Mouse (Mus musculus) lung, embryonic 14.5 days (tissue): ENCODE results near the gene Gbe1. TPM values are rescaled to one million over a fixed set of nuclear protein-coding genes. Genes with fewer than 3 reads are reported as not detected.

Experiments used
- ATAC-seq: fragments of 200-750 bp; cut with Nextera tagmentation; 2 replicates; pipeline ENCODE4 v1.8.0; 2017; ENCODE audit warnings: mild to moderate bottlenecking, moderate TSS enrichment, moderate library complexity; ENCODE audit not compliant: insufficient read depth
- DNase-seq: peaks from one replicate; pipeline ENCODE4 v3.0.0-alpha.2; 2015
- H3K27ac ChIP-seq: fragments of 300-500 bp; sonication (generic); 2 replicates; pipeline ENCODE4 v1.5.1; 2014; ENCODE audit warnings: low read depth, mild to moderate bottlenecking, moderate library complexity
- H3K27me3 ChIP-seq: fragments of 300-500 bp; sonication (generic); 2 replicates; pipeline ENCODE4 v1.6.1; 2014; ENCODE audit warnings: low read length, control low read depth; ENCODE audit not compliant: insufficient read depth
- H3K36me3 ChIP-seq: fragments of 300-500 bp; sonication (generic); 2 replicates; pipeline ENCODE4 v1.6.1; 2014; ENCODE audit warnings: control low read depth; ENCODE audit not compliant: insufficient read depth
- H3K4me1 ChIP-seq: fragments of 300-500 bp; sonication (generic); 2 replicates; pipeline ENCODE4 v1.6.1; 2014; ENCODE audit warnings: antibody characterized with exemption, control low read depth; ENCODE audit not compliant: insufficient read depth
- H3K4me2 ChIP-seq: fragments of 300-500 bp; sonication (generic); 2 replicates; pipeline ENCODE4 v1.6.1; 2014; ENCODE audit warnings: mild to moderate bottlenecking
- H3K4me3 ChIP-seq: fragments of 300-500 bp; sonication (generic); 2 replicates; pipeline ENCODE4 v1.5.1; 2014; ENCODE audit warnings: low read depth, low read length
- H3K9ac ChIP-seq: fragments of 300-500 bp; sonication (generic); 2 replicates; pipeline ENCODE4 v1.6.1; 2014
- H3K9me3 ChIP-seq: fragments of 300-500 bp; sonication (generic); 2 replicates; pipeline ENCODE4 v1.6.1; 2016; ENCODE audit warnings: low read depth, low read length, control low read depth
- CTCF ChIP-seq: IDR thresholded peaks from 2 replicates; pipeline ENCODE4 v1.5.1; 2016; ENCODE audit warnings: antibody characterized with exemption, low read depth
- WGBS: fragments of 180-500 bp; shearing (Covaris S2); extraction: QIAGEN DNeasy Blood & Tissue Kit; methylation state at CpG from one replicate; pipeline ENCODE4 v1.1.7; 2014; 5-methylcytosine and 5-hydroxymethylcytosine counted together
- polyA plus RNA-seq: library from polyadenylated mRNA; unstranded; fragments of >200 nt; fragmentation: Nextera tagmentation; extraction: Ambion mirVana; gene quantifications from 2 replicates; pipeline ENCODE4 v1.2.1, GENCODE M21; 2014

Gbe1 gene
- polyA plus RNA-seq, 1 experiment from 2014 or later = 19.1 TPM

DNA sequence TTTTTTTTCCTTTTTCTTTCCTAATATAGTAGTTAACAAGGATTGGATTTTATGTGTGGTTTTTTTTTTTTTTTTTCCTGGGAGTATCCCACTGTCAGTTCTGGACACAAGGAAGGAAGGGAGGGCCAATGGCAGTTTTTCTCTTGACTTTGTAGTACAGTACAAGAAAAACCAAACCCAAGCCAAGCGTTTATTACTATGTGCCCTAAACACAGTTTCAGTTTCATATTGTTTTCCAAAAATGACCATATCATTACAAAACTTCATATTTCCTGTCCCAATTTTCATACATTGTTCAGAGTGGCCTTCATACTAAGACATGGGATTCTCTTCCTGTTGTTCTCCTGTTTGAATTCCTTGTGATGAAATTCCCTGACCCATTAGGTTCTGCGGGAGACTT lies 94.0 kb downstream of the Gbe1 start:
- no peak for ATAC-seq
- no peaks in the 10 kb centered on the region for H3K4me1 ChIP-seq
- no peaks in the 10 kb centered on the region for H3K27me3 ChIP-seq

DNA sequence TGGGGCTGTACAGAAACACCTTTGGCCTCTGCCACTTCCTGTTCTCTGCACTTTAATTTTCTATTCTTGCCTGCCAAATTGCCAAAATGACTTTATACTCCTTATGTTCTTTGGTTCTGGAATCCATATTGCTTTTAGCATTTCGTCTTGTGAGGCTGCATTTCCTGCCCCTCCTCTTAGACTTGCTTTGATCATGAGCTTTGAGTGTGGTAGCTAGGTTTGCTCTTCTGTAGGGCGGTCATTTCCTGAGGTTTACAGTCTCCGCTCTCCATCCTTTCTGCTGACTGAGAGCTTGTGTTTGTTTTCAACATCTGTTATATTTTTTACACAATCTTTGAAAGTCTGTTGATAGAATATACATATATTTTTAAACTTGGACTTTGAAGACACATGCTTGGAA lies 107.3 kb downstream of the Gbe1 start:
- Histone ChIP-seq H3K4me2 (no peak overlapping the region), H3K27me3 (no peaks in the 10 kb centered on the region), H3K9ac (no peak overlapping the region), H3K4me1 (no peaks in the 10 kb centered on the region), H3K27ac (no peak overlapping the region), H3K9me3 (no peaks in the 10 kb centered on the region), H3K36me3 (no peaks in the 10 kb centered on the region), H3K4me3 (no peak overlapping the region)
- DNase-seq = no peak
- no peak for TF ChIP-seq CTCF
- ATAC-seq = no peak
- 59% methylated on average over 3 of the region's 3 CpGs for WGBS

More for the DNA sequence above, 94.0 kb downstream of the Gbe1 start:
- no peaks in the 10 kb centered on the region for H3K9me3 ChIP-seq
- WGBS = 82% methylated on average over 2 of the region's 2 CpGs
- no peak for TF ChIP-seq CTCF
- no peak overlapping the region for H3K9ac ChIP-seq
- no peak overlapping the region for H3K4me3 ChIP-seq
- DNase-seq = no peak
- H3K4me2 ChIP-seq = no peak overlapping the region
- no peaks in the 10 kb centered on the region for H3K36me3 ChIP-seq
- H3K27ac ChIP-seq = no peak overlapping the region

DNA sequence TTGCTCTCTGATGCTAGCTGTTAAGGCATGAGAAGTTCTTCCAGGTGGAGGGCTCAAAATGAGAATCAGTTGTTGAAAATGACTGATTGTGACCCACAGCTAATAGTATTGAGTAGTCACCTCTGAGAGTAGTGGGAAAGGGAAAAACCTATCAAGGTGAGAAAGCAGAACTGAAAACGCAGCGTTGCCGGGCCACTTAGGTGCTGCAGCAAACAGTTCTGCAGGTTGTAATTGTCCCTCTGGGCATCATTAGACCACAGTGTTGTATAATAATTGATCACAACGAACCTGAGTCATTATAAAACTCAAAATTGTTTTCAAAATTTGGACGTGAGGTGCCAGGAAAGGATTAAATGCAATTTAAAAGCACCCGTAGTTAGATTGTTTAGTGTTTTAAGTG lies 135.8 kb downstream of the Gbe1 start:
- Histone ChIP-seq H3K27me3 (no peaks in the 10 kb centered on the region), H3K4me1 (no peaks in the 10 kb centered on the region), H3K9ac (no peak overlapping the region), H3K9me3 (no peaks in the 10 kb centered on the region), H3K4me2 (no peak overlapping the region), H3K4me3 (no peak overlapping the region), H3K27ac (no peak overlapping the region), H3K36me3 (no peaks in the 10 kb centered on the region)
- DNase-seq = no peak
- WGBS = 77% methylated on average over 6 of the region's 6 CpGs
- ATAC-seq = no peak
- TF ChIP-seq CTCF = no peak

DNA sequence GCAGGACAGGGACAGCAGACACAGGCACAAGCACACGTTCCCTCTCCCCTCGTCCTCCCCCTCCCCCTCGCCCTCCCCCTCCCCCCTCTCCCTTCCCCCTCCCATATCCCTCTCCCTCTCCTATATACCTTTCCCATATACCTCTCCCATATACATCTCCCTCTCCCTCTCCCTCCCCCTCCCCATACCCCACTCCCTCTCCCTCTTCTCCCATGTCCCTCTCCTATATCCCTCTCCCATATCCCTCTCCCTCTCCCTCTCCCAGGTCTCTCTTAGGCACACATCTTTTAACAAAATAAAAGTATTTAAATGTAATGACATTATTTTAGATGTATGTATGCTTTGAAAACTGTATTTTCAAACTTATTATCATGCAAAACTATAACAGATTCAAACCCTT lies 161.8 kb downstream of the Gbe1 start:
- Histone ChIP-seq H3K9me3 (no peaks in the 10 kb centered on the region), H3K4me1 (no peaks in the 10 kb centered on the region), H3K4me3 (no peak overlapping the region), H3K36me3 (no peaks in the 10 kb centered on the region), H3K27ac (no peak overlapping the region), H3K27me3 (no peaks in the 10 kb centered on the region), H3K4me2 (no peak overlapping the region), H3K9ac (no peak overlapping the region)
- DNase-seq = no peak
- no peak for ATAC-seq
- no peak for TF ChIP-seq CTCF
- 69% methylated on average over 3 of the region's 3 CpGs for WGBS

DNA sequence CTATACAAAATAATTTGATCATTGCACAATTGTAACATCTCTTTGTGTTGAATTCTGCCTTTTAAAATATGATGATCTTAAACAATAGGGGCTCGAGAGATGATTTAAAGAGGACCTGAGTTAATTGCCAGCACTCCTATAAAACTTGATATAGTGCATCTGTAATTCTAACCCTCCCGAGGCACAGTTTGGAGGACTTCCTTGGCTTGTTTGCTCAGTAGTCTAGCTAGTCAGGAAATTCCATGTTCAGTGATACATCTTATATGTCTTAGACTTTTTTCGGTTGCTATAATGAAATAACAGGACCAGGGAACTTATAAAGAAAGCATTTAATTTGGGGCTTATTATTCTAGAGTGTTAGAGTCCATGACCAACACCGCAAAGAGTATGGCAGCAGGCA lies 162.4 kb downstream of the Gbe1 start:
- H3K9me3 ChIP-seq = no peaks in the 10 kb centered on the region
- H3K27me3 ChIP-seq = no peaks in the 10 kb centered on the region
- no peak overlapping the region for H3K27ac ChIP-seq
- no peaks in the 10 kb centered on the region for H3K36me3 ChIP-seq
- no peak overlapping the region for H3K9ac ChIP-seq
- no peak for ATAC-seq
- no peak overlapping the region for H3K4me2 ChIP-seq
- no peaks in the 10 kb centered on the region for H3K4me1 ChIP-seq
- TF ChIP-seq CTCF = no peak
- WGBS = 69% methylated on average over 4 of the region's 4 CpGs
- no peak for DNase-seq
- H3K4me3 ChIP-seq = no peak overlapping the region

DNA sequence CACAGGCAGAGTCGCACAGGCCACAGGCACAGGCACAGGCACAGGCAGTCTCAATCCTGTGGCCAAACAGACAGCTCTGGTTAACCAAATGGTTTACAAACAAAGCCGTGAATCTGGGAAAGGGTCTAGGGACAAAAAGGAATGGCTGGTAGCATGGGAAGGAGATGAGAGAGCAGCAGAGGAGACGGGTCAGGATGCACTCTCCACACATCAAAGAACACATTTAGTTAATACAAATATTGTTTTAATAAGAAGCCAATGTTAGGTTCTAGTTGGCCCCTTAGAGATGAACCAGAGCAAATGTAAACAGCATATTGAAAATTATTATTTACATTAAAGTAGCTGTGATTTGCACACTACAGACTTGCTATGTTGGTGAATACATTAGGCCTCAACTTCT lies 166.7 kb downstream of the Gbe1 start:
- ATAC-seq = peak; percentile 75
- no peak overlapping the region for H3K27ac ChIP-seq
- 65% methylated on average over 3 of the region's 3 CpGs for WGBS

DNA sequence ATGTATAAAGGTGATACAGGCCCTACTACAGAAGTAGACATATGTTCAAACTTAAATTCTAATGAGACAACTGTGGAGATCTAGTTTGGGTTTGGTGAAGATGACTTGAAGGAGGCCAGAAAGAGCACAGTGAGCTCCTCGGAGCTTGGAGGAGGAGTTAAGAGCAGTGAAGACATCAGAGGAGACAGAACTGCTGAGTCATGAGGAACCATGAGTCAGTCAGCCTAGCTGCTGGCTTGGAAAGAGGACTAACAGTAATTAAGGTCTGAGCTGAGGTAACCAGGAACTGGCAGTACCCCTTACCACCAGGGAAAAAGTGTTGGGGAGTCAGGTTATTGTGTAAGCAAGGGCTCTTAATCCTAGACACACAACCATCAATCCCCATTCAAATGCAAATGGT lies 192.7 kb downstream of the Gbe1 start:
- no peaks in the 10 kb centered on the region for H3K27me3 ChIP-seq
- H3K9ac ChIP-seq = no peak overlapping the region
- no peak overlapping the region for H3K4me2 ChIP-seq
- H3K4me1 ChIP-seq = no peaks in the 10 kb centered on the region
- no peaks in the 10 kb centered on the region for H3K9me3 ChIP-seq
- ATAC-seq = no peak
- H3K4me3 ChIP-seq = no peak overlapping the region
- no peaks in the 10 kb centered on the region for H3K36me3 ChIP-seq
- 46% methylated on average over 1 of the region's 1 CpGs for WGBS
- H3K27ac ChIP-seq = no peak overlapping the region
- DNase-seq = no peak
- no peak for TF ChIP-seq CTCF

More for the DNA sequence above, 166.7 kb downstream of the Gbe1 start:
- H3K4me1 ChIP-seq = no peaks in the 10 kb centered on the region
- H3K4me2 ChIP-seq = no peak overlapping the region
- peak; percentile 27 for DNase-seq
- no peaks in the 10 kb centered on the region for H3K36me3 ChIP-seq
- no peak for TF ChIP-seq CTCF
- no peak overlapping the region for H3K4me3 ChIP-seq
- no peaks in the 10 kb centered on the region for H3K27me3 ChIP-seq
- no peak overlapping the region for H3K9ac ChIP-seq
- no peaks in the 10 kb centered on the region for H3K9me3 ChIP-seq

DNA sequence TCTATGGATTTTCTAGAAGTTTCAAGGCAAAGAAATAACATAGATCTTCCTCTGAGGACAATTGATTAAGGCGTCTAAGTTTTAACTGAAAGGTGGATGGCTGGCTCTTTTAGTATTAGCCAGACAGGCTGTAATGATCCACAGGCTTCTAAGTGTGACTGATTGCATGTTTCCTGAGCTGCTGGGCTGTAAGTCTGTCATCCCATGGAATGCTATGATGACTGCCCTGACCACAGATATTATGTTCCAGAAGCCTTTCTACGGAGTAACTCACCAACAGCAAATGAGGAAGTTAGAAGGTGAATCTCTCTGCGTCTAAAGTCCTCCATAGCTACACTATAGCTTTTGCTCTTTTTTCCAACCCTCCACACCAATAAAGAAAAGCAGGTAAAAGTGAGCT lies 197.2 kb downstream of the Gbe1 start:
- Histone ChIP-seq H3K36me3 (no peaks in the 10 kb centered on the region), H3K4me3 (no peak overlapping the region), H3K4me1 (no peaks in the 10 kb centered on the region), H3K4me2 (no peak overlapping the region), H3K9me3 (no peaks in the 10 kb centered on the region), H3K9ac (no peak overlapping the region), H3K27ac (no peak overlapping the region), H3K27me3 (no peaks in the 10 kb centered on the region)
- TF ChIP-seq CTCF = no peak
- 86% methylated on average over 3 of the region's 3 CpGs for WGBS
- DNase-seq (no peak), ATAC-seq (no peak)
